Mouse (Mus musculus): ENCODE measurements around the gene Gm10300.

GRCm38 (mm10) chr4:132075796-132076195 is 1.3 kb downstream of the Gm10300 start:
- no peak for TF ChIP-seq CTCF (IDR thresholded peaks at IDR 0.05; ENCODE audit: extremely low read depth, insufficient read depth, insufficient read length, insufficient replicate concordance)
- TF ChIP-seq POLR2A (IDR thresholded peaks at IDR 0.05; ENCODE audit: low read depth, low read length) = no peak
